Mouse (Mus musculus): ENCODE measurements around the gene Fads2. TPM values are rescaled to one million over a fixed set of nuclear protein-coding genes. Genes with fewer than 3 reads are reported as not detected.
"Not testable (repeated sequence)": the region's sequence is repeated elsewhere in the genome, so short reads cannot be mapped to it uniquely, and the experiment has no call there.

Fads2 gene
- 10 to 100 TPM; 14.5 to 18.1 TPM for total RNA-seq (2021)
- long read RNA-seq, experiment 1, transcript Fads2-201 (12 exons, 3,150 nt): major isoform, 25 of 25 reads
- long read RNA-seq, experiment 1, partial matches to known transcripts: 0 of 25 reads
- long read RNA-seq, experiment 1, other reads (novel, unspliced or antisense): 0 of 25 reads
- long read RNA-seq, experiment 2, transcript Fads2-201 (12 exons, 3,150 nt): major isoform, 15 of 22 reads
- long read RNA-seq, experiment 2, partial matches to known transcripts: 7 of 22 reads
- long read RNA-seq, experiment 2, other reads (novel, unspliced or antisense): 0 of 22 reads

GRCm38 (mm10) chr19:10101341-10102053, at the start of gene Fads2:
Gene Fads2, minus strand, starts transcription at chr19:10101746.
- peak; percentile 84 for DNase-seq

- no peak for DNase-seq
These were observed 47.6 kb upstream of the Fads2 start for GRCm38 (mm10) chr19:10149189-10149588.

- no peak for DNase-seq
These were observed 47.0 kb upstream of the Fads2 start for GRCm38 (mm10) chr19:10148555-10148954.

GRCm38 (mm10) chr19:10144464-10144863, 42.9 kb upstream of the Fads2 start:
- no peak for DNase-seq

- no peak for DNase-seq
These were observed 42.1 kb upstream of the Fads2 start for GRCm38 (mm10) chr19:10143667-10144066.

GRCm38 (mm10) chr19:10139736-10140135, 38.2 kb upstream of the Fads2 start:
- no peak for DNase-seq

GRCm38 (mm10) chr19:10137423-10137822, 35.9 kb upstream of the Fads2 start:
- no peak for DNase-seq

GRCm38 (mm10) chr19:10134692-10135091, 33.1 kb upstream of the Fads2 start:
- DNase-seq: peak; percentile 72

- not testable (repeated sequence) for DNase-seq
These were observed 28.0 kb upstream of the Fads2 start for GRCm38 (mm10) chr19:10129547-10129946.

- DNase-seq: no peak
These were observed 25.1 kb upstream of the Fads2 start for GRCm38 (mm10) chr19:10126479-10127250.

- DNase-seq: no peak
These were observed 22.5 kb upstream of the Fads2 start for GRCm38 (mm10) chr19:10123892-10124634.

- DNase-seq: no peak
These were observed 20.6 kb upstream of the Fads2 start for GRCm38 (mm10) chr19:10122021-10122631.

GRCm38 (mm10) chr19:10116641-10117040, 15.1 kb upstream of the Fads2 start:
- no peak for DNase-seq

- DNase-seq: no peak
These were observed 14.0 kb upstream of the Fads2 start for GRCm38 (mm10) chr19:10115373-10116158.

- DNase-seq: no peak
These were observed 11.4 kb upstream of the Fads2 start for GRCm38 (mm10) chr19:10112956-10113355.

- DNase-seq: no peak
These were observed 7.1 kb upstream of the Fads2 start for GRCm38 (mm10) chr19:10108666-10109065.

GRCm38 (mm10) chr19:10108129-10108528, 6.6 kb upstream of the Fads2 start:
- DNase-seq: no peak

- no peak for DNase-seq
These were observed 5.6 kb upstream of the Fads2 start for GRCm38 (mm10) chr19:10107051-10107611.

- DNase-seq: no peak
These were observed 5.1 kb upstream of the Fads2 start for GRCm38 (mm10) chr19:10106634-10107033.

GRCm38 (mm10) chr19:10105034-10105493, 3.5 kb upstream of the Fads2 start:
- no peak for DNase-seq
